Mouse (Mus musculus) hindbrain, embryonic 14.5 days (tissue): ENCODE data around the gene Gramd1b. TPM values are rescaled to one million over a fixed set of nuclear protein-coding genes. Genes with fewer than 3 reads are reported as not detected.
A peak's percentile ranks its signal among the peaks of the same experiment; 100 is the strongest.

Experiments used
- ATAC-seq: fragments of 200-750 bp; cut with Nextera tagmentation; 2 replicates; pipeline ENCODE4 v1.8.0; 2017; ENCODE audit warnings: moderate number of reproducible peaks, mild to moderate bottlenecking, moderate TSS enrichment, moderate library complexity; ENCODE audit not compliant: low FRiP score
- DNase-seq: peaks from one replicate; pipeline ENCODE4 v3.0.0-alpha.2; 2015; ENCODE audit warnings: low spot score
- H3K27ac ChIP-seq: fragments of 300-500 bp; sonication (generic); 2 replicates; pipeline ENCODE4 v1.5.1; 2014; ENCODE audit warnings: mild to moderate bottlenecking, moderate library complexity
- H3K27me3 ChIP-seq: fragments of 300-500 bp; sonication (generic); 2 replicates; pipeline ENCODE4 v1.6.1; 2014; ENCODE audit warnings: mild to moderate bottlenecking, low read length, mixed read lengths; ENCODE audit not compliant: control insufficient read depth, insufficient read depth
- H3K36me3 ChIP-seq: fragments of 300-500 bp; sonication (generic); replicated peaks from 2 replicates; pipeline ENCODE4 v1.6.1; 2014; ENCODE audit not compliant: control insufficient read depth, insufficient read depth
- H3K4me1 ChIP-seq: fragments of 300-500 bp; sonication (generic); replicated peaks from 2 replicates; pipeline ENCODE4 v1.6.1; 2014; ENCODE audit warnings: antibody characterized with exemption, low read length, mixed read lengths; ENCODE audit not compliant: control insufficient read depth, insufficient read depth
- H3K4me2 ChIP-seq: fragments of 300-500 bp; sonication (generic); replicated peaks from 2 replicates; pipeline ENCODE4 v1.6.1; 2014; ENCODE audit warnings: mild to moderate bottlenecking, moderate library complexity
- H3K4me3 ChIP-seq: fragments of 300-500 bp; sonication (generic); replicated peaks from 2 replicates; pipeline ENCODE4 v1.5.1; 2014; ENCODE audit warnings: mild to moderate bottlenecking, low read length
- H3K9ac ChIP-seq: fragments of 300-500 bp; sonication (generic); 2 replicates; pipeline ENCODE4 v1.6.1; 2014
- H3K9me3 ChIP-seq: fragments of 300-500 bp; sonication (generic); 2 replicates; pipeline ENCODE4 v1.6.1; 2016; ENCODE audit warnings: low read length; ENCODE audit not compliant: control insufficient read depth
- WGBS: fragments of 180-500 bp; shearing (Covaris S2); extraction: QIAGEN DNeasy Blood & Tissue Kit; methylation state at CpG from one replicate; pipeline ENCODE4 v1.1.7; 2014; 5-methylcytosine and 5-hydroxymethylcytosine counted together
- polyA plus RNA-seq: library from polyadenylated mRNA; unstranded; fragments of >200 nt; fragmentation: Nextera tagmentation; extraction: Ambion mirVana; gene quantifications from 2 replicates; pipeline ENCODE4 v1.2.1, GENCODE M21; 2014

Gramd1b gene
- polyA plus RNA-seq, 1 experiment from 2014 or later: 15.1 TPM

DNA sequence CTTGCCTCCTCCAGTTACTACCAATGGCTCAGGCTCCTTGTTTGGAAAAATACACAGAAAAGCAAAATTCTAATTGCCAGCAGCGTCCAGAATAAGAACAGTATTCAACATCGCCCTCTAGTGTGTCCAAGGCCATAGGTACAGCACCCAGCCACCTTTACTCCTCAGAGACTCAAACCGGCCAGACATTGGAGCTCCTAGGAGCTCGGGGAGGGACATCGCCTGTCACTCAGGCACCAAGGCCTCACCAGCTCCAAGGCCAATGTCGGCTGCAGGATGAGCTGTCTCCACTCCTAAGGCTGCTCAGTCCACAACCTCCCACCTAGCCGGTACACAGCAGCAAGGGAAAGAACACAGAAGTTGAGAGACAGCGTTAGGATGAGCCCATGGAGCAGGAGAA lies 140.3 kb downstream of the Gramd1b start:
- peak; percentile 48 for DNase-seq
- Histone ChIP-seq H3K27me3 (no peaks in the 10 kb centered on the region), H3K9me3 (no peaks in the 10 kb centered on the region), H3K9ac (peak overlapping the region; percentile 55; the same call in 1 of the 2 replicates), H3K4me1 (peaks cover 18% of the 10 kb centered on the region), H3K4me2 (peak overlapping the region; percentile 46; the same call in 1 of the 2 replicates), H3K36me3 (no peaks in the 10 kb centered on the region), H3K27ac (0 out of 2 replicates have a peak overlapping the region, but pooled peaks have one; percentile 89), H3K4me3 (no peak overlapping the region)
- 37% methylated on average over 8 of the region's 8 CpGs for WGBS
- no peak for ATAC-seq

DNA sequence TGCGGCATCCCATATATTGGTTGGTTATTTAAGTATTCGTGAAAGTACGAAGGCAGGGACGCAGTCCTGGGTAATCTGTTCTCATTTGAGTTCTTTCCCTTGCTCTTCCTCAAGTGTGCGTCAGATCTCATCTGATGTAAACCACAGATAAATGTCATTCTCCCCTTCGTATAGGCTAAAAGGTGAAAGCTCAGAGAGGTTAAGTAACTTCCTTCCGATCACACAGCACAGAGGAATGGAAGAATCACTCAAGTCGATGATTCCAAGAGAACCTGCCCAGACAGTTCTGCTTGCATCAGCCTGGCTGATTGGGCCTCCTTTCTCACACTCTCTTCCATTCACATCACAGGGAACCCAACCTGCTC lies 140.8 kb downstream of the Gramd1b start:
- Histone ChIP-seq H3K4me3 (no peak overlapping the region), H3K27me3 (no peaks in the 10 kb centered on the region), H3K4me2 (no peak overlapping the region), H3K4me1 (peaks cover 18% of the 10 kb centered on the region), H3K36me3 (no peaks in the 10 kb centered on the region), H3K9ac (no peak overlapping the region), H3K9me3 (no peaks in the 10 kb centered on the region), H3K27ac (no peak overlapping the region)
- ATAC-seq (no peak), DNase-seq (no peak)
- WGBS: 94% methylated on average over 8 of the region's 8 CpGs

- no peak for ATAC-seq
- Histone ChIP-seq H3K27ac (no peak overlapping the region), H3K4me1 (peaks cover 18% of the 10 kb centered on the region), H3K36me3 (no peaks in the 10 kb centered on the region), H3K4me2 (no peak overlapping the region), H3K27me3 (no peaks in the 10 kb centered on the region), H3K9me3 (no peaks in the 10 kb centered on the region), H3K4me3 (no peak overlapping the region), H3K9ac (no peak overlapping the region)
- WGBS: 93% methylated on average over 8 of the region's 8 CpGs
- DNase-seq: no peak
These were observed 141.4 kb downstream of the Gramd1b start for GRCm38 (mm10) chr9:40389669-40390395.

DNA sequence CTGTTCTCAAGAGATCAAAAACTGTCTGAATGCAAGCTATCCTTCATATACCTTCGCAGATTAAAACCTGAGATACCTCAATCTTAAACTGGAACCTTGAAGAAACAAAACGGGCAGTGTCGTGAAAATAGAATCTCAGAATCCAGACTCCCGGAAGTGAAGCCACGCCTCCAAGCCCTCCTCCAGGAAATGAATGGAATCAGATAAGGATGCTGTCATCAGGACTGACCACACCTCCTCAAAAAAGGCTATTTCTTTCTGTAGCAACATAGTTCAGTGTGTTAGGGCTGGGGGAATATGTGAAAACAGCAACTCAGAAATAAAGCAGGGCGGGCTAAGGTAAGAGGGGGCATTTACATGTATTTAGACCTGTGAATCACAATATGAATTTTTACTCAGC lies 142.0 kb downstream of the Gramd1b start:
- no peak for ATAC-seq
- Histone ChIP-seq H3K4me3 (no peak overlapping the region), H3K4me2 (no peak overlapping the region), H3K9me3 (no peaks in the 10 kb centered on the region), H3K9ac (no peak overlapping the region), H3K4me1 (peaks cover 18% of the 10 kb centered on the region), H3K36me3 (no peaks in the 10 kb centered on the region), H3K27ac (no peak overlapping the region), H3K27me3 (no peaks in the 10 kb centered on the region)
- DNase-seq: no peak
- WGBS: 88% methylated on average over 6 of the region's 6 CpGs

GRCm38 (mm10) chr9:40384781-40385180 lies 146.4 kb downstream of the Gramd1b start:
- Histone ChIP-seq H3K9ac (no peak overlapping the region), H3K4me1 (peaks cover 13% of the 10 kb centered on the region; the same call in 1 of the 2 replicates), H3K27me3 (no peaks in the 10 kb centered on the region), H3K27ac (no peak overlapping the region), H3K4me3 (no peak overlapping the region), H3K36me3 (no peaks in the 10 kb centered on the region), H3K4me2 (no peak overlapping the region), H3K9me3 (no peaks in the 10 kb centered on the region)
- no peak for ATAC-seq
- DNase-seq: no peak
- WGBS: 92% methylated on average over 5 of the region's 5 CpGs

- no peak overlapping the region for H3K4me2 ChIP-seq
- WGBS: 68% methylated on average over 3 of the region's 3 CpGs
- H3K4me3 ChIP-seq: no peak overlapping the region
- no peak overlapping the region for H3K27ac ChIP-seq
- no peak for DNase-seq
- no peak overlapping the region for H3K9ac ChIP-seq
- H3K36me3 ChIP-seq: no peaks in the 10 kb centered on the region
- no peak for ATAC-seq
- no peaks in the 10 kb centered on the region for H3K9me3 ChIP-seq
- no peaks in the 10 kb centered on the region for H3K27me3 ChIP-seq
- H3K4me1 ChIP-seq: peaks cover 13% of the 10 kb centered on the region; the same call in 1 of the 2 replicates
These were observed 148.7 kb downstream of the Gramd1b start for GRCm38 (mm10) chr9:40382508-40382907.

GRCm38 (mm10) chr9:40381416-40382411 lies 149.5 kb downstream of the Gramd1b start:
- Histone ChIP-seq H3K36me3 (no peaks in the 10 kb centered on the region), H3K4me2 (no peak overlapping the region), H3K9ac (no peak overlapping the region), H3K9me3 (no peaks in the 10 kb centered on the region), H3K4me1 (peaks cover 15% of the 10 kb centered on the region; the same call in 1 of the 2 replicates), H3K4me3 (no peak overlapping the region), H3K27me3 (no peaks in the 10 kb centered on the region), H3K27ac (no peak overlapping the region)
- ATAC-seq: peak; percentile 86; the same call in 1 of the 2 replicates
- WGBS: 18% methylated on average over 15 of the region's 15 CpGs
- no peak for DNase-seq

DNA sequence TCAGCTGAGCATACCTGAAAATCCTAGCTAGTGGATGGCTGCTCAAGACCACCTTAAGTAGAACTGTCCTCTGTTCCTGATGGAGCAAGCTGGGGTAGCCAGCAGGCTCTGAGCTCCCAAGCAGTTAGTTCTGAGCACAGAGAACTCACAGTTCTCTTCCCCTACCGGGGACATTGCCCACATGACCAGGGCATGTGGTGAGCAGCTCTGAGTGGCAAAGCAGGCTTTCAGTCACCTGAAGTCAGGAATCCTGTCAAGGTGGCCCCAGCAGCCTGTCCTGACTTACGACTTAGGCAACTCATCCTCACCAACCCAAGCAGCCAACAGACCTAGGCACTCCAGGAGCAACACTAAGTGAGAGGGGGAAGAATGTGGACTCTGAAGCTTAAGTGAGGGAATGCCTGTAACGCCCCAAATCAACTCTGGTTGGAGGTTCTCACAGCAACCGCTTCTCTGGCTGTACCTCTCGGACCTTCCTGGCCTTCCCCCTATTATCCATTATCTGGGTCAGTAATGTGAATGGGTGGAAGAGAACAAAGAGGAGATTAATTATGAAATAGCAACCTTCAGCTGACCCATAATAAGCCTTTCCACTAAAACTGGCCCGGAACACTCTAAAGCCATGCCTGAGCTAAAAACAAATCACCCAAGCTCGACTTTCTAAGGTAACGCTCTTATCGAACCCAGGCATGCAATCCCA lies 154.3 kb downstream of the Gramd1b start:
- Histone ChIP-seq H3K9ac (peak overlapping the region; percentile 72; the same call in 1 of the 2 replicates), H3K4me3 (peak overlapping the region; percentile 37; the same call in 1 of the 2 replicates), H3K27me3 (no peaks in the 10 kb centered on the region), H3K9me3 (no peaks in the 10 kb centered on the region), H3K36me3 (no peaks in the 10 kb centered on the region), H3K4me2 (peak overlapping the region; percentile 60), H3K27ac (0 out of 2 replicates have a peak overlapping the region, but pooled peaks have one; percentile 5), H3K4me1 (peaks cover 40% of the 10 kb centered on the region)
- WGBS: 58% methylated on average over 9 of the region's 9 CpGs
- ATAC-seq: peak; percentile 34; the same call in 1 of the 2 replicates
- DNase-seq: no peak
